Mouse (Mus musculus) Patski (cell line): ENCODE measurements around the gene Sox5. TPM values are rescaled to one million over a fixed set of nuclear protein-coding genes. Genes with fewer than 3 reads are reported as not detected.

Source experiments
- ATAC-seq: fragments of 100-300 bp; one replicate; pipeline ENCODE4 v1.8.0; 2021
- CTCF ChIA-PET: fragments of 350-600 bp; sonication (Branson Sonifier 250); formaldehyde crosslinking; loops from one replicate; lab custom pipeline; 2022; ENCODE audit warnings: inconsistent platforms; lab: Charles Lee
- POLR2A ChIA-PET: fragments of 350-600 bp; sonication (Branson Sonifier 250); formaldehyde crosslinking; loops from one replicate; lab custom pipeline; 2022; ENCODE audit warnings: antibody characterized with exemption, inconsistent platforms; lab: Charles Lee
- DNase-seq: peaks from one replicate; pipeline ENCODE4 v3.0.0-alpha.2; 2011; ENCODE audit warnings: low read depth, low spot score
- H3K27me3 ChIP-seq: fragments of 371-371 bp; one replicate; pipeline ENCODE4 v1.5.1; 2021
- CTCF ChIP-seq: fragments of 100-300 bp; IDR thresholded peaks from one replicate; pipeline ENCODE4 v1.5.1; 2021
- in situ Hi-C: fragments of 300-500 bp; cut with MboI; formaldehyde crosslinking; loops from 3 replicates; pipeline ENCODE4 v1.11.1; 2018; ENCODE audit warnings: low pct_unique_long_range_greater_than_20kb, mixed read lengths
- polyA plus RNA-seq: library from polyadenylated mRNA; unstranded; gene quantifications from one replicate; pipeline ENCODE4 v1.2.3, GENCODE M21; 2021

Gene Sox5
- polyA plus RNA-seq, 1 experiment from 2014 or later, result 0.26 TPM

DNA sequence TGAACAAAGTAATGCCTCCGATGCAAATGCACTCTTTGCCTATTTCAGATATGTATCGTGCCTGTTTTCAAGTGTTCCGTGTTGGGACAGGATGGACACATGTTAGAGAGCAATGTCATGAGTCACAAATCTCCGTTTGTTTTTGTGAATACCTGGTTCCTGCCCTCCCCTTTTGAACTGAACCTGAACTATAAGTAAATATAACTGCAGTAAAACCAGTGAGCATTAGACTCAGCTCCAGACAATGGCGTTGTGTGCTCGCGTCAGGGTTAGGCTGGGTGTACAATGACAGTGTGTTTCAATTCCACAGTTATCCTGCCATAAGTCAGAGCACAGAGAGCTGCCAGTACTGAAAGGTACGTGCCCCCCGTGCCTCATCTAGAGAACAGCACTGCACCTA, 739.8 kb downstream of the Sox5 start:
- ChIA-PET CTCF (no interaction called here), POLR2A (no interaction called here)
- ATAC-seq (no peak), DNase-seq (no peak)
- TF ChIP-seq CTCF, result no peak
- H3K27me3 ChIP-seq, result no peaks in the 10 kb centered on the region
- in situ Hi-C loops, result no loop called here

GRCm38 (mm10) chr6:144041188-144041587, 740.6 kb downstream of the Sox5 start:
- ATAC-seq (no peak), DNase-seq (no peak)
- in situ Hi-C loops, result no loop called here
- no peaks in the 10 kb centered on the region for H3K27me3 ChIP-seq
- ChIA-PET POLR2A (no interaction called here), CTCF (interaction anchor here (0.7 to 1.4 kb wide), 2 partner anchors 23 to 197 kb away, joined by 3 read pairs; no protein-coding TSS in a partner anchor)
- no peak for TF ChIP-seq CTCF

DNA sequence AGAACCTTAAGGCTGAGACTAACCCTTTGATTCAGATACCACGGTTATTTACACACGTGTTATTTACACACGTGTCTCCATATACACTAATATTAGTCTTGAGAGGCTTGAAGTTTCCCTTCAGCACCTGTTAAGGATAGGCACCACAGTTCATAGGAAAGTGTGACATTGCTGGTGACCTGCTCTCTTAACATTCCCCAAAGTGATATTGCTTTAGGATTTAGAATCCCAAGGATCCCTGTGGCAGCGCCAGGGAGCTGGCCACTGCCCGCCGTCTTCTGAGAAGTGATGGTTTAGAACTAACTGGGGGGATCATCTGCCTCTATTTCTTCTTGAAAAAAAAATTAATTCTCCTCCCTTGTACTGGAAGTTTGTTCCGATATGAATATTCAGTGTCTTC, 741.4 kb downstream of the Sox5 start:
- H3K27me3 ChIP-seq, result no peaks in the 10 kb centered on the region
- ChIA-PET POLR2A (no interaction called here), CTCF (interaction anchor here (1.4 kb wide), 1 partner anchor 24 kb away, joined by 3 read pairs; no protein-coding TSS in a partner anchor)
- in situ Hi-C loops, result no loop called here
- ATAC-seq (no peak), DNase-seq (no peak)
- TF ChIP-seq CTCF, result no peak

DNA sequence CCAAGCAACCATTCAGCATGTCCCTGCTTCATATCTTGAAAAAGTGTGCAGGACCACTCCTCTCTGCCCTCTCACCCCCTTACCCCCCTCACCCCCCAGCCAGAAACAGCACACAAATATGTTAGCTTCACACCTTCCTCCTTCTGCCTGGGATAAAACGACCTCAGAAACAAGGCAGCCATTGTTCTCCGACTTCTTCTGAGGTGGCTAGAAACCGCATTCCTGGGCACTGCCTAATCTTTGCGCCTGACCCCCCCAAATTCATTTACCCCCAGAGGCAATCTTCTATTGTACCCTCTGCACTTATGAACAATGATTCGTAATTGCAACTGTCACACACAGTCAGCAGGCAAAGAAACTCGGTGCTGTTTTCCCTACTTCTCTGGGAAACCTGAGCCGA, 742.6 kb downstream of the Sox5 start:
- in situ Hi-C loops, result no loop called here
- POLR2A ChIA-PET, result no interaction called here
- no peaks in the 10 kb centered on the region for H3K27me3 ChIP-seq
- TF ChIP-seq CTCF, result no peak
- no peak for ATAC-seq
- CTCF ChIA-PET, result interaction anchor here (0.8 kb wide), 1 partner anchor 44 kb away, joined by 3 read pairs; no protein-coding TSS in a partner anchor
- DNase-seq, result no peak

DNA sequence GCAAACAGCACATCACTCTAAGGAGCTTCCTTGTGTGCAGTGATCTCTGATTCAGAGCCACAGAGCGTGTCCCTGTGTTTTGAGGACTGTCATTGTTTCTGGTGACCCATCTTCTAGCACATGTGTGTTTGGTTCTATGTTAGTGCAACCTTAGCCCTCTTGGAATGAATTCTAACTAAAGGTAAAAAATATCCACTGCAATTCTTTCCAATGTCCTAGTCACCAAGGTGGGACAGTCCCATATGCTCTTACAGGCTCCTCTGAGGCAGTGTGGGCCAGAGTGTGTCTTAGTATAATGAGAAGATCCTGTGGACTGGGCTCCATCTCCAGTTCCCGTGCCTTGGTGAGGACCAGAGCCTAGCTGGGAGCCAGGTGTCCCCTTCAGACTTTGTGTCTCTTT, 748.6 kb downstream of the Sox5 start:
- in situ Hi-C loops, result no loop called here
- no peak for TF ChIP-seq CTCF
- no peak for ATAC-seq
- CTCF ChIA-PET, result no interaction called here
- no peak for DNase-seq
- no peaks in the 10 kb centered on the region for H3K27me3 ChIP-seq
- POLR2A ChIA-PET, result no interaction called here

DNA sequence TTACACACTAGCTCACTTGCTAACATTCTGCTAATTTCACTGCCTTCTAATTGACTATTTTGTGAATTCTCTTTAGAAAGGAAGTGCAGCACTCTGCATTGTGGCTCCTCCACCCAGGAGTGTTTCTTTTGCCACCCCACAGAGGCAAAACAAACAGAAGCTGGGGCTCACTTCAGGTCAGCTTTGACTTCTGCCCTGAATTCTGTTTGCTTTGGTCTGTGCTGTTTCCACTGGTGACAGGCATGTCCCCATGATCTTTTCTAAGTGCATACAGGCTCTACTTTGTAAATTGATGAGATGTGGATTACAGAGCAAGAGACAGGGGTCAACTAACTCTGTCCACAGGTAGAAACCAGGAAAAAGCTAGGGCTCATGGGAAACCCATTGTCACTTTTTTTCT, 764.8 kb downstream of the Sox5 start:
- TF ChIP-seq CTCF, result no peak
- ChIA-PET POLR2A (no interaction called here), CTCF (interaction anchor here (1.4 kb wide), 1 partner anchor 11 kb away, joined by 3 read pairs; no protein-coding TSS in a partner anchor)
- in situ Hi-C loops, result no loop called here
- DNase-seq (no peak), ATAC-seq (no peak)
- H3K27me3 ChIP-seq, result no peaks in the 10 kb centered on the region

DNA sequence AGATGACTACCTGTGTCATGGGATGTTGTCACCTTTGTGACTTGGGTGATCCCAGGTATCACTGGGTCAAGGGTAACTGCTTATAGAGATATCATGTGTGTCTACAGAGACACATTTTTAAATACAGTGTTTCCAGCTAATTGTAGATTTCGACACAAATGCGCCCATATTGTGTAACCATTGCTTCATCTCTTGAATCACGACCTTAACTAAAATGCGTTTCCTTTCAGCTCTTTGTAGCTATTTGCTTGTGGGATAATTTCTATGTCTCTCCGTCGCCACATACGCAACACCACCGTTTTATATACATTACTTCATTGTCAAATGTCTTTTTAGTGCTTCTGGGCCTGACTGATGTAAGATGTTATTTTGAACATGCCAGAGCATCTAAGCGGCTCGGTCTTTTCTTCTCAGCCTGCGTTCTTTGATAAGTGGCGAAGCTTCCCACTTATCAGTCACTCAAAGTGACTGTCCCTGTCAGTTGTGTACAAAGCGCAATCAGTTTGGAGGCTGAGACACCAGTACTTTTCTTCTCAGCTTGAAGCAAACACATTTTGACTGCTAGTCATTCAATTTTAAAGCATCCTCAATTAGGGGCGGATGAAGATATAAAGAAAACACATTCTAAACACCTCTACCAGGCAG, 769.8 kb downstream of the Sox5 start:
- POLR2A ChIA-PET, result no interaction called here
- ATAC-seq (no peak), DNase-seq (no peak)
- no peak for TF ChIP-seq CTCF
- CTCF ChIA-PET, result no interaction called here
- in situ Hi-C loops, result no loop called here
- no peaks in the 10 kb centered on the region for H3K27me3 ChIP-seq

DNA sequence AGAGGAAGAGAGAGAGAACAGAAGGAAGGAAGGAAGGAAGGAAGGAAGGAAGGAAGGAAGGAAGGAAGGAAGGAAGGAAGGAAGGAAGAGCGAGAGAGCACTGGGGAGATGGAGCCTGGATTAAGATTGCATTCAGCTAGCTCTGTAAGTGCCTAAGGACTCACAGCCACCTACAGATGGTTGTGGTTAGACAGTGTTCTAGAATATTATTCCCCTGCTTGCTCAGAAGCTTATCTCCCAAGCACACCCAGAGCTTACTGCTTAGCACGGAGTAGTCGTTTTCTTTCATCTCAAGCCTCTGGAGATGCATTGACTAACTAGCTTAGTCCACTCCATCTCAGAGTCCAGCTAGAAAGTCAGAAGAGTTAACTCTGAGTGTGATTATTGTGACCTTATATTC, 770.8 kb downstream of the Sox5 start:
- ChIA-PET POLR2A (no interaction called here), CTCF (no interaction called here)
- ATAC-seq (no peak), DNase-seq (no peak)
- in situ Hi-C loops, result no loop called here
- no peak for TF ChIP-seq CTCF
- no peaks in the 10 kb centered on the region for H3K27me3 ChIP-seq

DNA sequence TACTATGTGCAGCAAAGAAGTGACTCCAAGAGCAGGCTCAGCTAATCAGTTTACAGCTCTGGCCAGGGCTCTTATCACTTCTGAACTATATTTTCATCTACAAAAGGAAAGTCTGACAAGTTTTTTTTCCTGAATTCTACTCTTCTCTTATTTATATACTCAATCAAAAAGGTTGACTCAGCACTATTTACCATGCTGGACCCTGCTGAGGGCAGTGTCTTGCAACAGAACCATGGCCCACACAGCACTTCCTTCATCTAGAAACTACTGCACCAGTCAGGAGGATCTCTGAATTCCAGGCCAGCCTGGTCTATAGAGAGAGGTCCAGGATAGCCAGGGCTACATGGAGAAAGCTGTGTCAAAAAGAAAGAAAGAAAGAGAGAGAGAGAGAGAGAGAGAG, 771.5 kb downstream of the Sox5 start:
- TF ChIP-seq CTCF, result no peak
- H3K27me3 ChIP-seq, result no peaks in the 10 kb centered on the region
- ChIA-PET POLR2A (no interaction called here), CTCF (no interaction called here)
- ATAC-seq (no peak), DNase-seq (no peak)
- in situ Hi-C loops, result no loop called here

DNA sequence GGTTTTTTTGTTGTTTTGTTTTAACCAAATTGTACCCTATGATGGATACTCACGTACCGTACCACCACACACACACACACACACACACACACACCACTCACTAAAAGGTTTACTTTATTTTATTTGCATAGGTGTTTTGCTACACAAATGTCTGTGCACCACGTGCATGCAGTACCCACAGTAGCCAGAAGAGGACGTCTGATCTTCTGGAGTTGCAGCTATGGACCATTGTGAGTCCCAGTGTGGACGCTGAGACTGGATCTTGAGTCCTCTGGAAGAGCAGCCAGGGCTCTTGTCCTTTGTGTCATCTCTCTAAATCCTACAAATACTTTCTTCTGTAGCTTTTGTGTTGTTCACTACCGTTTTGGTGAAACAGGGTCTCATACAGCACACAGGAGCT, 776.6 kb downstream of the Sox5 start:
- ChIA-PET CTCF (interaction anchor here (0.9 kb wide), 1 partner anchor 12 kb away, joined by 3 read pairs; no protein-coding TSS in a partner anchor), POLR2A (no interaction called here)
- no peaks in the 10 kb centered on the region for H3K27me3 ChIP-seq
- ATAC-seq (no peak), DNase-seq (no peak)
- in situ Hi-C loops, result no loop called here
- TF ChIP-seq CTCF, result no peak

GRCm38 (mm10) chr6:143998201-143998600, 783.6 kb downstream of the Sox5 start:
- in situ Hi-C loops, result no loop called here
- DNase-seq, result no peak
- ChIA-PET CTCF (no interaction called here), POLR2A (no interaction called here)
- ATAC-seq, result no peak
- TF ChIP-seq CTCF, result no peak
- H3K27me3 ChIP-seq, result peaks cover 5% of the 10 kb centered on the region

DNA sequence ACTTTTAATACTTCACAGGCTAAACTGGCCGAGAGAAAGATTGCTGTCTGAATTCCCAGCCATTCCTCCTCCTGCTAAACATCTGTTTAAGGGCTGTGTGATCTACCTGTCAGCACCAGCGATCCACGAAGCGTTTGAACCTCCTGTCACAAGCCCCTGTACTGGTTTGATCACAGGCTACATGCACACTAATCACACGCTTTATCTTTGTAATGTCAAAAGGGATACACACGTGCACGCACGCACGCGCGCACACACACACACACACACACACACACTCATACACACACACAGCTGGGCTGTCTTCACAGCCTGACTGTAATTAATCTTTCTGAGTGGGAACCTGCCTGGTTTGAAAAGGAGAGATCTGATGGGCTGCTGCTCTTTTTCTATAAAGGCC, 784.2 kb downstream of the Sox5 start:
- DNase-seq, result no peak
- ChIA-PET POLR2A (no interaction called here), CTCF (no interaction called here)
- in situ Hi-C loops, result no loop called here
- TF ChIP-seq CTCF, result no peak
- H3K27me3 ChIP-seq, result peaks cover 5% of the 10 kb centered on the region
- ATAC-seq, result no peak
